Mouse (Mus musculus): ENCODE measurements around the gene Calr4. TPM values are rescaled to one million over a fixed set of nuclear protein-coding genes. Genes with fewer than 3 reads are reported as not detected.

The Calr4 gene
- total and polyA plus RNA-seq, 3 experiments, result 0.04 TPM; not detected in 2

DNA sequence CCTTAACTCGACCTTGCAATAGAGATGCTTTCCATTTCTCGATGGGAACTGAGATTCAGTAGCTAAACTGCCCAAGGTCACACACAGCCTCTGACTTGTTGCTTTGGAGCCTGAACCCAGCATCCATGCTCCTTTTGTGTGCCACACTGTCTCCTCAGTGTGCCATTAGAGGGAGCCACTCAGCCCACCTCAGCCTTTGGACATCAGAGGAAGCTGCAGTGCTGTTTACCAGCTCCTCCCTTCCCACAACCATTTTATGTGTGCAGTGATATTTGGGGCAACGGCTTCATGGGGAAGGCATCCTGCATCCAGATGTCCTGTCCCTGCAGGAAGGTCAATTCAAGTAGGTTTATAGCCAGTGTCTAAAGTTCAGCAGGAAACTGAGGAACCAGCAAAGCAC, 17.3 kb downstream of the Calr4 start:
- H3K9ac ChIP-seq (ENCODE audit: control insufficient read depth, low read depth, low read length, poor library complexity, severe bottlenecking), result no peak overlapping the region
- TF ChIP-seq RAD21 (IDR thresholded peaks at IDR 0.05; ENCODE audit: low read depth, low read length), result peak; percentile 60
- peak; percentile 26; the same call in 1 of the 2 replicates for TF ChIP-seq SIN3A (IDR thresholded peaks at IDR 0.05; ENCODE audit: low read length)
- no peak for TF ChIP-seq USF1 (IDR thresholded peaks at IDR 0.05; ENCODE audit: low read depth, low read length)
- TF ChIP-seq SMC3 (IDR thresholded peaks at IDR 0.05; ENCODE audit: low read depth, low read length), result peak; percentile 80
- no peak for TF ChIP-seq MYC (IDR thresholded peaks at IDR 0.05; ENCODE audit: low read depth, low read length)
- no peak for TF ChIP-seq ZKSCAN1 (IDR thresholded peaks at IDR 0.05; ENCODE audit: low read depth, low read length)
- TF ChIP-seq ZC3H11A (IDR thresholded peaks at IDR 0.05; ENCODE audit: low read depth, low read length), result peak; percentile 53
- peak; percentile 72 to 83 (median 78) for TF ChIP-seq CTCF (IDR thresholded peaks at IDR 0.05 in 2 of 3, conservative IDR thresholded peaks at IDR 0.05 in 1 of 3; ENCODE audit: control insufficient read depth in 1 of 3, insufficient read depth in 1 of 3, low read depth in 2 of 3, low read length in 3 of 3, poor library complexity in 1 of 3, severe bottlenecking in 1 of 3)
- H3K9me3 ChIP-seq (replicated peaks; ENCODE audit: insufficient read depth, low read length), result no peaks in the 10 kb centered on the region
- H3K4me1 ChIP-seq (ENCODE audit: control insufficient read depth in 1 of 2, insufficient read depth in 2 of 2, low read length in 2 of 2), result peaks cover 11 to 20% of the 10 kb centered on the region in 2 experiments
- H3K79me2 ChIP-seq (ENCODE audit: control insufficient read depth, insufficient read depth, low read length, poor library complexity), result no peaks in the 10 kb centered on the region
- peaks cover 0 to 24% of the 10 kb centered on the region in 2 experiments; a peak in 2 of 4 replicates for H3K36me3 ChIP-seq (ENCODE audit: control insufficient read depth in 1 of 2, insufficient read depth in 2 of 2, low read length in 2 of 2)
- DNase-seq (ENCODE audit: low read depth, low spot score), result peak; percentile 70
- H3K27me3 ChIP-seq (ENCODE audit: control insufficient read depth in 1 of 2, insufficient read depth in 2 of 2, low read length in 2 of 2), result peaks cover 0 to 1% of the 10 kb centered on the region in 2 experiments; a peak in 1 of 4 replicates
- peak overlapping the region; percentile 5 to 7; a peak in 1 of 4 replicates for H3K4me3 ChIP-seq (ENCODE audit: control insufficient read depth in 1 of 2, insufficient read depth in 1 of 2, low read depth in 2 of 2, low read length in 2 of 2)
- H3K27ac ChIP-seq (ENCODE audit: control insufficient read depth, low read depth, low read length), result no peak overlapping the region

DNA sequence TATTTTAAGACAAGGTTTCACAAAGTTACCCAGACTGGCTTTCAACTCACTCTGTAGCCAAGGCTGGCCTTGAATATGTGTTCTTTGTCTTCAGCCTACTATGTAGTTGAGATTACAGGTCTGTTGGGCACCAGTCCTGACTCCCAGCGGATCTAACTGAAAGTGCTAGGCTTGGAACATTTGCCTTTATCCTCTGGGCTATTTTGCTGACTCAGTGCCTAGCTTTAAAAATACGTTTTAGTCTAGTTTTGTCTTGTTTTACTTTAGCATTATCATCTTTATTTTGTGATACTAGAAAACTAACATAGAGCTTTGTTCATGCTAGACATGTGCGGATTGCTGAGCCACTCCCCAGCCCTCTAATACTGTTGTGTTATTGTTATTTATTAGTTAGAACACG, 17.9 kb downstream of the Calr4 start:
- Histone ChIP-seq H3K9ac (ENCODE audit: control insufficient read depth, low read depth, low read length, poor library complexity, severe bottlenecking) (no peak overlapping the region), H3K79me2 (ENCODE audit: control insufficient read depth, insufficient read depth, low read length, poor library complexity) (no peaks in the 10 kb centered on the region), H3K4me3 (ENCODE audit: control insufficient read depth in 1 of 2, insufficient read depth in 1 of 2, low read depth in 2 of 2, low read length in 2 of 2) (no peak overlapping the region; a peak in 1 of 4 replicates), H3K36me3 (ENCODE audit: control insufficient read depth in 1 of 2, insufficient read depth in 2 of 2, low read length in 2 of 2) (peaks cover 0 to 27% of the 10 kb centered on the region in 2 experiments; a peak in 2 of 4 replicates), H3K4me1 (ENCODE audit: control insufficient read depth in 1 of 2, insufficient read depth in 2 of 2, low read length in 2 of 2) (peaks cover 17 to 25% of the 10 kb centered on the region in 2 experiments), H3K27me3 (ENCODE audit: control insufficient read depth in 1 of 2, insufficient read depth in 2 of 2, low read length in 2 of 2) (peaks cover 0 to 1% of the 10 kb centered on the region in 2 experiments; a peak in 1 of 4 replicates), H3K9me3 (replicated peaks; ENCODE audit: insufficient read depth, low read length) (no peaks in the 10 kb centered on the region), H3K27ac (ENCODE audit: control insufficient read depth, low read depth, low read length) (no peak overlapping the region)
- TF ChIP-seq MYB (IDR thresholded peaks at IDR 0.05; ENCODE audit: low read depth, low read length) (no peak), MAFK (IDR thresholded peaks at IDR 0.05; ENCODE audit: borderline replicate concordance, low read depth, low read length) (peak; percentile 24; the same call in 1 of the 2 replicates)
- peak; percentile 9 for DNase-seq (ENCODE audit: low read depth, low spot score)

DNA sequence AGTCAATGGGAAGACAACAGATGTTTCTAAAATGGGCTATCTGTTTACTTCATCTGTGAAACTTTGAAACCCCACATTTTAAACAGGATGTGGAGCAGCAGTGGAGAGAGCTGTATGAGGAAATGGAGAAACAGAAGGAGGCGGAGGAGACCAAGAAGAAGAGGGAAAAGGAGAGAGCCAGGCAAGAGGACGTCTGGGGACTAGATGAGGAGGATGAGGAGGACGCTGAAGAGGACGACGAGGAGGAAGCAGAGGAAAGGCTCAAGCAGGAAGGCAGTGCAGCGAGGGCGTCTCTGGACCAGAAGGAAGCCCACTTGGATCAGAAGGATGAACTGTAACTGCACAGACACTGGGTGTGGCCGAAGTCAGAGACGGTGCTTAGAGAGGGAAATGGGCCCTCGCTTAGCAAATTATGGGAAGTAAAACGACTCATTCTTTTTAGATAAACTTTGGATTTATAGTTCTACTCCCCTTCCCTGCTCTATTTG, 19.4 kb downstream of the Calr4 start:
- peak; percentile 55 for DNase-seq (ENCODE audit: low read depth, low spot score)
- Histone ChIP-seq H3K79me2 (ENCODE audit: control insufficient read depth, insufficient read depth, low read length, poor library complexity) (no peaks in the 10 kb centered on the region), H3K27ac (ENCODE audit: control insufficient read depth, low read depth, low read length) (peak overlapping the region; percentile 46), H3K36me3 (ENCODE audit: control insufficient read depth in 1 of 2, insufficient read depth in 2 of 2, low read length in 2 of 2) (peaks cover 0 to 27% of the 10 kb centered on the region in 2 experiments; a peak in 2 of 4 replicates), H3K9ac (ENCODE audit: control insufficient read depth, low read depth, low read length, poor library complexity, severe bottlenecking) (no peak overlapping the region), H3K27me3 (ENCODE audit: control insufficient read depth in 1 of 2, insufficient read depth in 2 of 2, low read length in 2 of 2) (0 out of 4 replicates have a peak, but pooled peaks cover 0 to under 1% of the 10 kb centered on the region in 2 experiments), H3K9me3 (replicated peaks; ENCODE audit: insufficient read depth, low read length) (no peaks in the 10 kb centered on the region), H3K4me1 (ENCODE audit: control insufficient read depth in 1 of 2, insufficient read depth in 2 of 2, low read length in 2 of 2) (peaks cover 17 to 25% of the 10 kb centered on the region in 2 experiments), H3K4me3 (ENCODE audit: control insufficient read depth in 1 of 2, insufficient read depth in 1 of 2, low read depth in 2 of 2, low read length in 2 of 2) (peak overlapping the region; percentile 19 to 40; a peak in 3 of 4 replicates)
- TF ChIP-seq CHD1 (IDR thresholded peaks at IDR 0.05; ENCODE audit: low read depth, low read length) (no peak), RAD21 (IDR thresholded peaks at IDR 0.05; ENCODE audit: low read depth, low read length) (no peak), ZC3H11A (IDR thresholded peaks at IDR 0.05; ENCODE audit: low read depth, low read length) (no peak), KAT2A (conservative IDR thresholded peaks at IDR 0.05; ENCODE audit: low read depth, low read length) (no peak), MXI1 (IDR thresholded peaks at IDR 0.05; ENCODE audit: low read depth, low read length) (no peak), E2F4 (IDR thresholded peaks at IDR 0.05; ENCODE audit: borderline replicate concordance, low read depth, low read length) (no peak), POLR2A (IDR thresholded peaks at IDR 0.05; ENCODE audit: control insufficient read depth in 1 of 2, insufficient read depth in 1 of 2, low read depth in 1 of 2, low read length in 2 of 2, poor library complexity in 1 of 2) (no peak), MAX (IDR thresholded peaks at IDR 0.05; ENCODE audit: low read length) (no peak), MYC (IDR thresholded peaks at IDR 0.05; ENCODE audit: low read depth, low read length) (no peak), MAZ (IDR thresholded peaks at IDR 0.05; ENCODE audit: low read depth, low read length) (no peak), POLR2AphosphoS5 (IDR thresholded peaks at IDR 0.05; ENCODE audit: borderline replicate concordance, low read depth, low read length) (no peak), CTCF (IDR thresholded peaks at IDR 0.05 in 2 of 3, conservative IDR thresholded peaks at IDR 0.05 in 1 of 3; ENCODE audit: control insufficient read depth in 1 of 3, insufficient read depth in 1 of 3, low read depth in 2 of 3, low read length in 3 of 3, poor library complexity in 1 of 3, severe bottlenecking in 1 of 3) (no peak), TCF12 (IDR thresholded peaks at IDR 0.05; ENCODE audit: low read depth, low read length) (no peak), TAL1 (IDR thresholded peaks at IDR 0.05; ENCODE audit: low read length) (no peak)

Data from MEL (cell line).